Mouse (Mus musculus) left cerebral cortex, postnatal 36 days (tissue): ENCODE results near the gene Cacng8. TPM values are rescaled to one million over a fixed set of nuclear protein-coding genes. Genes with fewer than 3 reads are reported as not detected.
"Not testable (repeated sequence)": the region's sequence is repeated elsewhere in the genome, so short reads cannot be mapped to it uniquely, and the experiment has no call there.

ENCODE experiments used
- DNase-seq, 2 experiments: peaks; one replicate each; pipeline ENCODE4 v3.0.0; 2021 to 2022; ENCODE audit warnings: low spot score in 2 of 2, mixed read lengths in 1 of 2
- intact Hi-C: fragments of 180-260 bp; cut with DNase I; formaldehyde crosslinking; loops from one replicate; pipeline ENCODE4 v1.15.1; 2025
- total RNA-seq, 2 experiments: library from RNA; stranded (reverse); gene quantifications; 2 replicates each; pipeline ENCODE4 v1.2.3; 2021

Cacng8 gene
- total RNA-seq, 2 experiments from 2014 or later = 163 to 186 TPM

DNA sequence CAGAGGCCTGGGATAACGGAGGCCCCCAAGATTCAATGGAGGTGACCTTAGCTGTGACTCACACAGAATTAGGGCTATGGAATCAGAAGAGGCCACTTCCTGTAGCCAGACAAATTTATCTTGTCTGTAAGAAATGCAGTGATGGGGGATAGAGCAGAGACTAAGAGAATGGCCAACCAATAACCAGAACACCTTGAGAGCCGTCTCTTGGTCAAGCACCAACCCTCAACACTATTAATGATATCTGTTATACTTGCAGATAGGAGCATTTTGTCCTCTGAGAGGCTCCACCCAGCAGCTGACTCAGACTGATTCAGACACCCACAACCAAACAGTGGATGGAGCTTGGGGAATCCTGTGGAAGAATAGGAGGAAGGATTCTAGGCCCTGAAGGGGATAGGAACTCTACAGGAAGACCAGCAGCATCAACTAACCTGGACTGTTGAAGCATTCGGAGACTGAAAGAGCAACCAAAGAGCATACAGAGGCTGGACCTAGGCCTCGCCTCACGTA, 5.6 kb upstream of the Cacng8 start:
- intact Hi-C loops = no loop called here
- DNase-seq = no peak

DNA sequence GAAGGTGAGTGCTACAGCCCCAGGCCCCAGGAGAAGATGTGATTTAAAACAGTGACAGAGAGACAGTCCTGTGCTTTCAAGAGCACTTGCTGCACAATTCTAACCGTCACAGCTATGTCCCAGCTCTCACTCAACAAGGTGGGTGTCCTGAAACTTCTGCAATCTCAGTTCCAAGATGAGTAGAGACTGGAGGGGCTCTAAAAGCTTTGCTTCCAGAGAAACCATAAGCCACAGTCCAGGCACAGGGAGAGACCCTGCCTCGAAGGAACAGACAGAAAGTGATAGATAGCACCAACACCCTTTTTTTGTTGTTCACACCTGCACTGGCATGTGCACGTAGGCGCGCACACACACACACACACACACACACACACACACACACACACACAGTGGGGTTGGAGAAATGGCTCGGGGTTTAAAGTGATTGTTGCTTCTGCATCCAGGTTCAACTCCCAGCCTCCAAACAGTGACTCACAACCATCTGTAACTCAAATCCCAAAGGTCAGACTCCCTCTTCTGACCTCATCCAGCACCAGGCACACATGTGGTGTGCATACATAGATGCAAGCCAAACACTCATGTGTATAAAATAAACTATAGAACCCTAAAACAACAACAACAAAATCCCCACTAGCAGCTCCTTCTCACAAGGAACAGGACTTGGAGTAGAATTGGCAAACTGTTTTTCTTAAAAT, 4.3 kb upstream of the Cacng8 start:
- intact Hi-C loops = no loop called here

DNA sequence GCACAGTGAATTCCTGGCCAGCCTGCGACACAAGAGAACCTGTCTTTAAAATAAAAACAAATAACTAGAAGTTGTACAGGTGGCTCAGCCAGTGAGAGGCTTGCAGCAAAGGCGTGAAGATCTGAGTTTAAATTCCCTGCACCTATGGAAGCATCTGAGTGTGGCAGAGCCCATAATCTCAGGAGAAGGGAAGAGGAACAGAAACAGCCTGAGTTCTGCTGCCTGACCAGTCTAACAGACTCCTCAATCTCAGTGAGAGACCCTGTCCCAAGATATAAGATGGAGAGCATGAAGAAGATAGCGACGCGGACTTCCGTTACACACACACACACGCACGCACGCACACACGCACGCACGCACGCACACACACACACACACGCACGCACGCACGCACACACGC, 2.7 kb upstream of the Cacng8 start:
- intact Hi-C loops = no loop called here
- no peak for DNase-seq

More for the DNA sequence above, 4.3 kb upstream of the Cacng8 start:
- DNase-seq = no peak

DNA sequence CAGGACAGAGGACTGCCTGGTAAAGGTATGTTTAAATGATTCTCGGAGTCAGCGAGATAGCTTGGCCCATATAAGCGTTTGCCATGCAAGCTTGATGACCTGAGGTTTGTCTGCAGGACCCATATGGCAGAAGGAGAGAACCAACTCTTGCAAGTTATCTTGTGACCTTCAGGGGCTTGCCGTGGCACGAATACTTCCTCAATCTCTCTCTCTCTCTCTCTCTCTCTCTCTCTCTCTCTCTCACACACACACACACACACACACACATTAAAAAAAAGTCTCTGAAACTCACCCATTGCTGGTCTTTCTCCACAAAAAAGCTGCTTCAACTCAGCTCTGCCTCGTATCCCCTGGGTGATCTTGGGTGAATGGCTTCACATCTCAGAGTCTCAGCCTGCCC, 1.6 kb upstream of the Cacng8 start:
- DNase-seq = no peak
- intact Hi-C loops = no loop called here

DNA sequence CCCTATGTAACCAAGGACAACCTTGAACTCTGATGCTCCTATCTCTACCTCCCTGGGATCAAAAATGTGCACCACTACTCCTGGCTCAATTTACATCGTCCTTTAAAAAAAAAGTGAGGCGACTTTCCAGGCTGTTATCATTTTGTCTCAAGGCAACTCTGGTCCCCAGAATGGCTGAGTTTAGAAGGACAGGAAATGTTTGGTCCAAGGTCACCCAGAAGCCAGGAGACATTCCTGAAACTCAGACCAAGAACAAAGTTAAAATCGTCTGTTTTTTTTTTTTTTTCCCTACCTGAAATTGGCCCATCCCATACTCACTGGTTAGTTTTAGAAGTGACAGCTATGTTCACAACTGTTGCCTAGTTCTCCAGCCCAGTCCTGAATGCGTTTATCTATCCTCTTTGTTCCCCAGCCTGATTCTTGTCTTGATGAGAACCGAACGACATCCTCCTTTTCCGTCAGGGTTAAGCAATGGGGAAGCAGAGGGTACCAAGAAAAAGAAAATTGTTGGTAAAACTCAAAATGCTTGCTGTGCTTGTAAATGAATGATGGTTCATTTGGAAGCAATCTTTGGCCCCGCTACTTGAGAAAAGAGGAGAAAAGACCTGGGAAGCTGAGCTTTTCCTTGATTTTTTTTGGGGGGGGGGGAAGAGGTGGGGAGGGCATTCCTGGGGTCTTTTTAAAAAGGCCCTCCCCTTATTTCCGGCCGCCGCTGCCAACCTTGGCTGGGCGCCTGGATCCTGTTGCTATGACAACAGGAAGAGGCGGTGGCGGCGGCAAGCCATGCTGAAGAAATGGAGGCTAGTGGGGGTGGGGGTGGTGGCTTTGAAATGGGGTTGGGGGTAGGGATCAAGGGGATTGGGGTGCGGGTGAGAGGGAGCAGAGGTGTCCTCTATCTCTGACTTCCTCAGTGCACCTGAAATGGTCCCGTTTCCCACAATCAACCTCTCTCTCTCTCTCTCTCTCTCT, 755 bp upstream of the Cacng8 start:
- peak; percentile 77 to 78 for DNase-seq
- intact Hi-C loops = loop anchor here (10.0 kb wide), 1 partner anchor 55 kb away; the partner anchor contains the start of gene Cacng7

DNA sequence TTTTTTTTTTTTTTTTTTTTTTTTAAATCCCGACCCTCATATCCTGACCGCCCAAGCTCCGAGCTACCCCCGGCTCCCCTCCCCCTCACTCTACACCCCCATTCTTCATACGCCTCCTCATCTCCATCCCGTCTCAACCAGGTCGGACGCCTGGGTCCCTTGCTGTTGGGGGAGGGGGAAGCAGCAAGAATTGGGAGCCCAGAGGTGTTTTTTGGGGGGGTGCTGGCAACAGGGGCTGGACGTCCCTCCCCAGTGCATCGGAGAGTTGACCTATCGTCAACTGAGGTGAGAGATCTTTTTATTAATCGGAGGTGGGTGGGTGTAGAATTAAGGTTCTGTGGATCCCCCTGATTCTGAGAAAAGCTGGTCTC, 583 bp downstream of the Cacng8 start:
- no peak for DNase-seq
- intact Hi-C loops = loop anchor here (10.0 kb wide), 1 partner anchor 56 kb away; the partner anchor contains the start of gene Cacng7

DNA sequence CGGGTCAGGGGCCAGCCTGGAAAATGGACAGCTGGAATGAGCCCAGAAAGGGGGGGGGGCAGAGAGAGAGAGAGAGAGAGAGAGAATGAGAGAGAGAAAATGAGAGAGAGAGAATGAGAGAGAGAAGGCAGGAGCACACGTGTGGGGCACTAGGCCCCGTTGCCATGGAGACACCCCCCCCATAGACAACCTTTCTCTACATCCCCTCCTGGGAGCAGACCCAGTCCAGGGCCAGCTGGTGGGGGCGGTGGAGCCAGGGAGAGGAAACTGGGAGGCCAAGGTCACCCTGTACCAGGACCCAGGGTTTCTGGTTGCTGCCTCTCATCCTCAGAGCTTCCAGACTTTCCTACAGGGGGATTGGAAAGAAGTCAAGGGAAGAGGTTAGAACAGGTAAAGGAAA, 1.3 kb downstream of the Cacng8 start:
- intact Hi-C loops = loop anchor here (10.0 kb wide), 1 partner anchor 57 kb away; the partner anchor contains the start of gene Cacng7
- DNase-seq = no peak

DNA sequence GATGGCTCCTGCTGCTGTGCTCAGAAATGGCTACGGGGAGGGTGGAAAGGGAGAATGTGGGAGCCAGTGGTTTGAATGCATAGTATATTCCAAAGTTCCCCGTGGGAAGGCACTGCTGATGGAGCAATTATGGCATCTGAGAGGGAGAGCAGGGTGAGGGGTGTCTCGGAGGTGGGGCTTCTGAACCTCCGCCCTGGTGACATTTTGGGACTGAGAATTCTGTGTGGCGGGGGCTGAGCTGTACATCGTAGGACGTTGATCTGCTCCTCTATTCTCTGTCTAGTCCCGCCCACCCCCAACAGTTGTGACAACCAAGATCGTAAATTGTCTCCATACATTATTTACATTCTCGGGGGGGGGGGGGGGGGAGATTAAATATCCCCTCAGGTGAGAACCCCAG, 6.9 kb downstream of the Cacng8 start:
- DNase-seq = no peak

DNA sequence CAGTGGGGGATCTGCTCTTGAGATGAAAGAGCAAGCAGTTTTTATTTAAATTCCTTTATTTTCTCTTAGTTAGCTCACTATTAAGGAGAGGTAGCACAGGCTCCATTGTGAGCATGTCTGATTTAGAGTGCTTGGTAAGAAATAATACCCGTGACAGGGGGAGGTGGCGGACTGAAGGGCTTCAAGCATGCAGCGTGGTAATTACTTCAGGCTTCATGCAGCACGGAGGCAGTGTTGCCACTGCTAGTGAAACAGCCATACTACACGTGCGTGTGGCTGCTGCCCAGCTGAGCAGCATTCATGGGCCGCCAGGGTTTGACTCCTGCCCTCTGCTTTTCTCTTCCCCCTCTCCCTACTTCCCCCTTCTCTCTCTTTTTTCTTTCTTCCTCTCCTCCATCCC, 7.3 kb downstream of the Cacng8 start:
- DNase-seq = no peak
- intact Hi-C loops = loop anchor here (10.0 kb wide), 1 partner anchor 63 kb away; the partner anchor contains the start of gene Cacng7

More for the DNA sequence above, 6.9 kb downstream of the Cacng8 start:
- intact Hi-C loops = loop anchor here (10.0 kb wide), 1 partner anchor 63 kb away; the partner anchor contains the start of gene Cacng7

DNA sequence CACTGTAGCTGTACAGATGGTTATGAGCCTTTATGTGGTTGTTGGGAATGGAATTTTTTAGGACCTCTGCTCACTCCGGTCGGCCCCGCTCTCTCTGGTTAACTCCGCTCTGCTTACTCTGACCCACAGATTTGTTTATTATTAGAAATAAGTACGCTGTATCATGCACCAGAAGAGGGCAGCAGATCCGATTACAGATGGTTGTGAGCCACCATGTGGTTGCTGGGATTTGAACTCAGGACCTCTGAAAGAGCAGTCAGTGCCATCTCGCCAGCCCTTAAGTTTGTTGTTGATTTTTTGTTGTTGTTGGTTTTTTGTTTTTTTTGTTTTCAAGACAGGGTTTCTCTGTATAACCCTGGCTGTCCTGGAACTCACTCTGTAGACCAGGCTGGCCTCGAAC, 7.9 kb downstream of the Cacng8 start:
- not testable (repeated sequence) for DNase-seq
- intact Hi-C loops = loop anchor here (10.0 kb wide), 1 partner anchor 64 kb away; the partner anchor contains the start of gene Cacng7

DNA sequence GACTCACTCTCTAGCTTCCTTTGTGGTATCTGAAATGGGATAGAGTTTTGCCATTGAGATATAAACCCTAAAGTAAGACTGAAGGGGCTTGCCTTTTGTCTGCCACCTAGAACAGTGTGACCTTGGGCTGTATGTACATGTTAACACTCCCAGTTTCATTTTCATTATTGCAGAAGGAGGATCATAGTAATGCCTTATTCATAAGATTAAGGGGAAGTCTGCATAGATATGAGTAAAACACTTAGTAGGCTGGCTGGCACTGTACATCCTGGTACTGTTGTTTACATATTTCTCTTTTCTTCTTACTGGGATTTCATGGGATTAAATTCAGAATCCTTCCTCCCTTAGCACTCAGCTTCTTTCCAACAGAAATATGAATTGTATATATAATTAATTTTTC, 9.5 kb downstream of the Cacng8 start:
- intact Hi-C loops = loop anchor here (10.0 kb wide), 1 partner anchor 65 kb away; the partner anchor contains the start of gene Cacng7
- DNase-seq = no peak

DNA sequence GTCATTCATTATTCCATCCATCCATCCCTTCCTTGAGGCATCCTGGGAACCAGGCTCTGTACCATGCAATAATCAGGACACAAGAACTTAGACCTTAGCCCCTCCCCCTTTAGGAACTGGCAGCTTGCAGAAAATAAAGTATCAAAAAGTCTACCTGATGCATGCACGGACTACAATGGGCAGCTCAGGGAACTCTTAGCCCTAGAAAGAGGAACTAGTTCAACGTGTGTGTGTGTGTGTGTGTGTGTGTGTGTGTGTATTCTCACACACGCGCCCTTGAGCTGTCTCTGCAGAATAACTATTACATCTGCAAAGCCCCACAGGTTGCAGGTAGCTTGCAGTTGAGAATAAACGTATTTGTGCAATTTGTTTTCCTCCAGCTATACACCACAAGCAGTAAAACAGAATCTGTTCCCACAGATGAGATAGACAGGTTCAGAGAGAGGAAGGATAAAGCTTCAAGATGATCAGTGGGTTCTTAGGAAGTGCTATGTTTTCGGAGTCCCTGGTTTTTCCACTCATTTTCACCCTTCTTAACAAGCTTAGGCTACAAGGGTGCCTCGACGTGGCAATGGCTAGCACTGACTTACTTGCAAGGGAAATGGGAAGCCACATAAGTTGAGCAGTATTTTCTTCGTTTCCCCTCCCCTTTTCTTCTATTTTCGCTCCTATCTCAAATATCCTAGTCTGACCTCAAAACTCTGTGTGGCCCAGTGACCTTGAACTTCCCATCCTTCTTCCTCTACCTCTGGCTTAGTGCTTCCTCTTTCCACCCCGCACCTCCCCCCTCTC, 19.4 kb downstream of the Cacng8 start:
- no peak for DNase-seq
- intact Hi-C loops = no loop called here

DNA sequence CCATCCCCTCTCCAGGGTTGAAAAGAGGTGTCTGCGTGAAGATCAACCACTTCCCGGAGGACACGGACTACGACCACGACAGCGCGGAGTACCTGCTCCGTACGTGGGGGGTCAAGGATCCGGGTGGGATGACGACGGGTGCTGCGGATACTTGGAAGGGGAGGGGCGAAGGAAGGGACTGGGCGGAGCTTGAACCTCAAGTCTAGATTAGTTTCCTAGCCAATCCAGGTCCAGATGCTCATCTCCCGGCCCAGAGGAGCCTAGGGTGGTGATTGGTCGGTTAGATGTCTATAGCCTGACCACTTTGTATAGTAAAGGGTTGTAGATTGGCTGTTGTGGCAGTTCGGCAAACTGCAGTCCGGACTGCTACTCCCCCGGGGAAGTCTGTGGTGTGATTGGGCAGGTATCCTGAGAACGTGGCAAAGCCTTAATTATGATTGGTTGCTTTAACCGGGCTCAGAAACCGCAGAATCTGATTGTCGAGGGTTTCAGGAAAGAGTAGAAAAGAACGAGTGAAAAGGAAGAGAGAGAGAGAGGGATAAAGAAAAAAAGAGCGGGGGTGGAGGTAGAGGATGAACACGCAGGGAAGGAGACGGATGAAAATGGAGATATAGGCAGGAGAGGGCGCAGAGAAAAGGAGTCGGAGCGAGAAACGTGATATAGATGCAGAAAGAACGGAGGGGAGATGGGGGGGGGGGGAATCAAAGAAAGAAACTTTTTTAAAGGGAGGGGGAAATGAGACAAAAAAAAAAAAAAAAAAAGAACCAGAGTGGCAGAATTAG, 20.9 kb downstream of the Cacng8 start:
- DNase-seq = peak in 1 of 2 experiments; percentile 59
- intact Hi-C loops = no loop called here

DNA sequence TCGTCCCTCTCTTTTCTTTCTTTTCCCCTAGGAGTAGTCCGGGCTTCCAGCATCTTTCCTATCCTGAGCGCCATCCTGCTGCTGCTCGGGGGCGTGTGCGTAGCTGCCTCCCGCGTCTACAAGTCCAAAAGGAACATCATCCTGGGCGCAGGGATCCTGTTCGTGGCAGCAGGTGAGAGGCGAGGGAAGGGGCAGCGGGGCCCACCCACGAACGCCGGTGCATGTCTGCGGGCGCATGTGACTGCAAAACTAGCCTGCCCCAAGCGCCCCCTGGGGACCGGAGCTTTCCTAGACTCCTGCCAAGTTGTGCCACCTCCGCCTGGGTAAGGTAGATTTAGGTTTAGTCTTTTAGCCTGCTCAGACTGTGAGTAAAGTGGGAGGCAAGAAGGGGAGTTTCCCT, 21.6 kb downstream of the Cacng8 start:
- intact Hi-C loops = no loop called here

DNA sequence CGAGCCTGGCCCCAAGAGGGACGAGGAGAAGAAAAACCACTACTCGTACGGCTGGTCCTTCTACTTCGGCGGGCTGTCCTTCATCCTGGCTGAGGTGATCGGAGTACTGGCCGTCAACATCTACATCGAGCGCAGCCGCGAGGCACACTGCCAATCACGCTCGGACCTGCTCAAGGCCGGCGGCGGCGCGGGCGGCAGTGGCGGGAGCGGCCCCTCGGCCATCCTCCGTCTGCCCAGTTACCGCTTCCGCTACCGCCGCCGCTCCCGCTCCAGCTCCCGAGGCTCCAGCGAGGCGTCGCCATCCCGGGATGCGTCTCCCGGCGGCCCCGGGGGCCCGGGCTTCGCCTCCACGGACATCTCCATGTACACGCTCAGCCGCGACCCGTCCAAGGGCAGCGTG, 24.4 kb downstream of the Cacng8 start:
- intact Hi-C loops = no loop called here
- DNase-seq = peak in 1 of 2 experiments; percentile 60

More for the DNA sequence above, 21.6 kb downstream of the Cacng8 start:
- DNase-seq = peak in 1 of 2 experiments; percentile 68

DNA sequence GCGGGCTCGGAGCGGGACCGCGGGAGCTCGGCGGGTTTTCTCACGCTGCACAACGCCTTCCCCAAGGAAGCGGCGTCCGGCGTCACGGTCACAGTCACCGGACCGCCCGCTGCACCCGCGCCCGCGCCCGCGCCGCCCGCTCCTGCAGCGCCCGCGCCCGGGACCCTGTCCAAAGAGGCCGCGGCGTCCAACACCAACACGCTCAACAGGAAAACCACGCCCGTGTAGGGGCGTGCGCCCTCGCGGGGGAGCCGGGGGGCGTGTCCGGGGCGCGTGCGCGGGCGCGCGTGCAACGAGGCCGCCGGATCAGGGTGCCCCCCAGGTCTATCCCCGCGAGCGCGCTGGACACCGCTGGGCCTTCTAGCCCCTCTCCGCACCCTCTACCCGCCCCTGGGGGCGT, 24.9 kb downstream of the Cacng8 start:
- intact Hi-C loops = no loop called here
- DNase-seq = no peak

DNA sequence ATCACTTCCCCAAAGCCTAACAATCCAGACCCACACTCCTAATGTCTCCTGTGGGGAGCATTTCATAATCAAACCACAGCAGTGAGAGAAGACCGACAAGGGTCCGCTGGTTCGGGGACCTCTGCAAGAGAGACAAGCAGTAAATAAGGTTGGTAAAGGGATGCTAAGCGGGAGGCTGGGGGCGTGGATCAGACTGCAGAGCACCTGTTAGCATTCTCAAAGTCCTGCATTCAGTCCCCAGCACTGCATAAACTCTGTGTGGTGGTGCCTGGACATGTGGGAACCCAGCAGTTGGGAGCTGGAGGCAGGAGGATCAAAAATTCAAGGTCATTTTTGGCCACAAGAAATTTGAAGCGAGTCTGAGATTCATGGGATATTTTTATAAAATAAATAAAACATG, 29.5 kb downstream of the Cacng8 start:
- DNase-seq = no peak
- intact Hi-C loops = no loop called here

DNA sequence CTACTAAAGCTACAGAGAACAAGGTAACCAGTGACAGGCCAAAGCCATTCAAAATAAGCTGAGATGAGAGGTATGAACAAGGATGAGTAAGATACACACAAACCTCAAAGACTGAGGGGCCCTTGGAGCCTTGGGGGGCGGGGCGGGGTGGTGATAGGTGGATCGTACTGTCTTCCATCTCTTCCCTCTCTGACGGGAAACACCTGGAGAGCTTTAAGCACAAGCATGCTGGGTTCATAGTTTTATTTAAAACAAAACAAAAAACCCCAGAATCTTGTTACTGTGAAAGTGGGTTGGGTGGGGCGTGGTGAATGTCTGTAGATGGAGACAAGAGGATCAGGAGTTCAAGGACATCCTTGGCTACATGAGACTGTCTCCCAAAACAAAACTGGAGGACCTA, 30.0 kb downstream of the Cacng8 start:
- intact Hi-C loops = no loop called here
- DNase-seq = no peak

DNA sequence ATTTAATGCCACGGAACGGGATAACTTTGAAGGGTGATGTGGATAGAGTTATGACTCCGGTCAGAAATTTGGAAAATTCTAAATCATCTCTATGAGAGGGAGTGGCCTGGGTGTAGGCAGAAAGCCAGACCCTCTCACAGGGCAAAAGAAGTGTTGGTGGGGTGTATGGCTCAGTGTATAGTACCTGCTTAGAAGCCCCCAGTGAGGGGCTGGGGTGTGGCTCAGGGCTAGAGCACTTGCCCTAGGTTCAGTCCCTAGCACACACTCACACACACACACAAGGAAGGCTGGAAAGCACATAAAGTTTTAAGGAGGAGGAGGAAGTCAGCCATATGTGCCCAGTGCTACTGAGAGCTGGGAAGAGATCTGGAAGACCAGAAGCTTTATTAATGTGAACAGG, 30.8 kb downstream of the Cacng8 start:
- no peak for DNase-seq
- intact Hi-C loops = no loop called here
